Mouse (Mus musculus) right cerebral cortex, postnatal 10 days (tissue): ENCODE data around the gene Parp3.

Experiments used
- DNase-seq, 2 experiments: peaks; one replicate each; pipeline ENCODE4 v3.0.0; 2021; ENCODE audit warnings: low spot score in 2 of 2

The Parp3 gene

GRCm38 (mm10) chr9:106476924-106477484, at the start of gene Parp3:
Parp3 (minus strand) TSS chr9:106476949.
- peak; percentile 100 for DNase-seq

GRCm38 (mm10) chr9:106519909-106520308, 43.2 kb upstream of the Parp3 start:
- DNase-seq: no peak

GRCm38 (mm10) chr9:106519433-106519832, 42.7 kb upstream of the Parp3 start:
- DNase-seq: no peak

GRCm38 (mm10) chr9:106514273-106514672, 37.5 kb upstream of the Parp3 start, which contains the start of gene Iqcf5:
Iqcf5 (plus strand) TSS chr9:106514573.
- DNase-seq: no peak

GRCm38 (mm10) chr9:106513566-106513965, 36.8 kb upstream of the Parp3 start:
- no peak for DNase-seq

GRCm38 (mm10) chr9:106512729-106513450, 36.1 kb upstream of the Parp3 start:
- DNase-seq: peak in 1 of 2 experiments; percentile 39

- DNase-seq: peak in 1 of 2 experiments; percentile 47
Observed at GRCm38 (mm10) chr9:106509356-106509755, 32.6 kb upstream of the Parp3 start.

GRCm38 (mm10) chr9:106504246-106504645, 27.5 kb upstream of the Parp3 start:
- no peak for DNase-seq

GRCm38 (mm10) chr9:106501846-106502245, 25.1 kb upstream of the Parp3 start:
- no peak for DNase-seq

GRCm38 (mm10) chr9:106499667-106500066, 22.9 kb upstream of the Parp3 start, which contains the start of gene Iqcf1:
Iqcf1 (plus strand) TSS chr9:106499967.
- no peak for DNase-seq

GRCm38 (mm10) chr9:106487602-106488001, 10.9 kb upstream of the Parp3 start:
- DNase-seq: peak in 1 of 2 experiments; percentile 14

- peak in 1 of 2 experiments; percentile 24 for DNase-seq
Observed at GRCm38 (mm10) chr9:106485076-106485475, 8.3 kb upstream of the Parp3 start.

GRCm38 (mm10) chr9:106483606-106484005, 6.9 kb upstream of the Parp3 start:
- DNase-seq: peak in 1 of 2 experiments; percentile 19

- DNase-seq: peak in 1 of 2 experiments; percentile 16
Observed at GRCm38 (mm10) chr9:106483136-106483535, 6.4 kb upstream of the Parp3 start.

- DNase-seq: peak in 1 of 2 experiments; percentile 26
Observed at GRCm38 (mm10) chr9:106482578-106483115, 5.9 kb upstream of the Parp3 start.

- peak in 1 of 2 experiments; percentile 26 for DNase-seq
Observed at GRCm38 (mm10) chr9:106481676-106482075, 4.9 kb upstream of the Parp3 start.

GRCm38 (mm10) chr9:106481075-106481474, 4.3 kb upstream of the Parp3 start:
- peak in 1 of 2 experiments; percentile 25 for DNase-seq

GRCm38 (mm10) chr9:106480541-106480940, 3.8 kb upstream of the Parp3 start:
- DNase-seq: peak in 1 of 2 experiments; percentile 20

- DNase-seq: peak in 1 of 2 experiments; percentile 22
Observed at GRCm38 (mm10) chr9:106478101-106478500, 1.4 kb upstream of the Parp3 start.

GRCm38 (mm10) chr9:106477649-106478048, 900 bp upstream of the Parp3 start:
- peak; percentile 25 to 27 for DNase-seq

GRCm38 (mm10) chr9:106476002-106476923, 486 bp downstream of the Parp3 start:
- peak; percentile 46 to 49 for DNase-seq

- peak; percentile 27 to 37 for DNase-seq
Observed at GRCm38 (mm10) chr9:106475663-106476001, 1.1 kb downstream of the Parp3 start, which contains the start of gene Rrp9. Rrp9 (plus strand) TSS chr9:106475963.
